Mouse (Mus musculus): ENCODE results near the gene Hs6st2. TPM values are rescaled to one million over a fixed set of nuclear protein-coding genes. Genes with fewer than 3 reads are reported as not detected.

Hs6st2 gene
- 11.4 and 11.6 TPM in 2 replicates for polyA plus RNA-seq (2014; fragmentation: Nextera tagmentation; extraction: Ambion mirVana)

- no peaks in the 10 kb centered on the region for H3K36me3 ChIP-seq (ENCODE audit: control insufficient read depth, insufficient read depth, low read length)
- 30% methylated on average over 5 of the region's 5 CpGs for WGBS
- peak within 1 kb of the TSS; percentile 75 for H3K4me2 ChIP-seq
- no peak within 1 kb of the TSS for H3K27ac ChIP-seq (ENCODE audit: low read depth, low read length)
- peaks cover 9% of the 10 kb centered on the region for H3K27me3 ChIP-seq (ENCODE audit: control insufficient read depth, insufficient read depth, low read length)
- H3K9ac ChIP-seq (ENCODE audit: low read length), result peak within 1 kb of the TSS; percentile 63
- H3K4me1 ChIP-seq (ENCODE audit: control insufficient read depth, insufficient read depth, low read length), result no peaks in the 10 kb centered on the region
- no peaks in the 10 kb centered on the region for H3K9me3 ChIP-seq (ENCODE audit: control insufficient read depth, low read length)
- ATAC-seq (ENCODE audit: low FRiP score), result no peak
- peak within 1 kb of the TSS; percentile 41 for H3K4me3 ChIP-seq (ENCODE audit: low read depth, low read length)
- no peak for DNase-seq (ENCODE audit: low spot score, missing footprints)
Measured at GRCm38 (mm10) chrX:51681756-51682155, at the start of gene Hs6st2. TSS of gene Hs6st2 (minus strand) at chrX:51681856.

GRCm38 (mm10) chrX:51714086-51714745 is 32.6 kb upstream of the Hs6st2 start:
- 81% methylated on average over 8 of the region's 8 CpGs for WGBS

GRCm38 (mm10) chrX:51712996-51713395 is 31.3 kb upstream of the Hs6st2 start:
- no peak overlapping the region for H3K4me2 ChIP-seq
- no peaks in the 10 kb centered on the region for H3K9me3 ChIP-seq (ENCODE audit: control insufficient read depth, low read length)
- H3K4me1 ChIP-seq (ENCODE audit: control insufficient read depth, insufficient read depth, low read length), result no peaks in the 10 kb centered on the region
- ATAC-seq (ENCODE audit: low FRiP score) (no peak), DNase-seq (ENCODE audit: low spot score, missing footprints) (no peak)
- no peak overlapping the region for H3K27ac ChIP-seq (ENCODE audit: low read depth, low read length)
- no peak overlapping the region for H3K9ac ChIP-seq (ENCODE audit: low read length)
- H3K27me3 ChIP-seq (ENCODE audit: control insufficient read depth, insufficient read depth, low read length), result no peaks in the 10 kb centered on the region
- no peak overlapping the region for H3K4me3 ChIP-seq (ENCODE audit: low read depth, low read length)
- 71% methylated on average over 1 of the region's 1 CpGs for WGBS
- H3K36me3 ChIP-seq (ENCODE audit: control insufficient read depth, insufficient read depth, low read length), result no peaks in the 10 kb centered on the region

More at GRCm38 (mm10) chrX:51714086-51714745, 32.6 kb upstream of the Hs6st2 start:
- Histone ChIP-seq H3K27ac (ENCODE audit: low read depth, low read length) (no peak overlapping the region), H3K4me1 (ENCODE audit: control insufficient read depth, insufficient read depth, low read length) (no peaks in the 10 kb centered on the region), H3K36me3 (ENCODE audit: control insufficient read depth, insufficient read depth, low read length) (no peaks in the 10 kb centered on the region), H3K9ac (ENCODE audit: low read length) (no peak overlapping the region), H3K4me3 (ENCODE audit: low read depth, low read length) (no peak overlapping the region), H3K9me3 (ENCODE audit: control insufficient read depth, low read length) (no peaks in the 10 kb centered on the region), H3K27me3 (ENCODE audit: control insufficient read depth, insufficient read depth, low read length) (no peaks in the 10 kb centered on the region), H3K4me2 (no peak overlapping the region)
- DNase-seq (ENCODE audit: low spot score, missing footprints) (no peak), ATAC-seq (ENCODE audit: low FRiP score) (no peak)

- H3K36me3 ChIP-seq (ENCODE audit: control insufficient read depth, insufficient read depth, low read length), result no peaks in the 10 kb centered on the region
- H3K27me3 ChIP-seq (ENCODE audit: control insufficient read depth, insufficient read depth, low read length), result no peaks in the 10 kb centered on the region
- H3K9me3 ChIP-seq (ENCODE audit: control insufficient read depth, low read length), result no peaks in the 10 kb centered on the region
- ATAC-seq (ENCODE audit: low FRiP score) (no peak), DNase-seq (ENCODE audit: low spot score, missing footprints) (no peak)
- H3K4me2 ChIP-seq, result no peak overlapping the region
- no peaks in the 10 kb centered on the region for H3K4me1 ChIP-seq (ENCODE audit: control insufficient read depth, insufficient read depth, low read length)
- no peak overlapping the region for H3K9ac ChIP-seq (ENCODE audit: low read length)
- H3K27ac ChIP-seq (ENCODE audit: low read depth, low read length), result no peak overlapping the region
- H3K4me3 ChIP-seq (ENCODE audit: low read depth, low read length), result no peak overlapping the region
- 73% methylated on average over 4 of the region's 4 CpGs for WGBS
Measured at GRCm38 (mm10) chrX:51702823-51703222, 21.2 kb upstream of the Hs6st2 start.

GRCm38 (mm10) chrX:51699079-51699478 is 17.4 kb upstream of the Hs6st2 start:
- ATAC-seq (ENCODE audit: low FRiP score) (no peak), DNase-seq (ENCODE audit: low spot score, missing footprints) (no peak)
- H3K9ac ChIP-seq (ENCODE audit: low read length), result no peak overlapping the region
- no peaks in the 10 kb centered on the region for H3K27me3 ChIP-seq (ENCODE audit: control insufficient read depth, insufficient read depth, low read length)
- no peak overlapping the region for H3K4me2 ChIP-seq
- H3K27ac ChIP-seq (ENCODE audit: low read depth, low read length), result no peak overlapping the region
- no peak overlapping the region for H3K4me3 ChIP-seq (ENCODE audit: low read depth, low read length)
- no peaks in the 10 kb centered on the region for H3K36me3 ChIP-seq (ENCODE audit: control insufficient read depth, insufficient read depth, low read length)
- 60% methylated on average over 4 of the region's 4 CpGs for WGBS
- H3K9me3 ChIP-seq (ENCODE audit: control insufficient read depth, low read length), result no peaks in the 10 kb centered on the region
- no peaks in the 10 kb centered on the region for H3K4me1 ChIP-seq (ENCODE audit: control insufficient read depth, insufficient read depth, low read length)

GRCm38 (mm10) chrX:51686048-51686949 is 4.6 kb upstream of the Hs6st2 start:
- Histone ChIP-seq H3K9ac (ENCODE audit: low read length) (no peak overlapping the region), H3K27ac (ENCODE audit: low read depth, low read length) (no peak overlapping the region), H3K36me3 (ENCODE audit: control insufficient read depth, insufficient read depth, low read length) (no peaks in the 10 kb centered on the region), H3K9me3 (ENCODE audit: control insufficient read depth, low read length) (no peaks in the 10 kb centered on the region), H3K4me2 (no peak overlapping the region), H3K27me3 (ENCODE audit: control insufficient read depth, insufficient read depth, low read length) (peaks cover 7% of the 10 kb centered on the region), H3K4me3 (ENCODE audit: low read depth, low read length) (no peak overlapping the region), H3K4me1 (ENCODE audit: control insufficient read depth, insufficient read depth, low read length) (no peaks in the 10 kb centered on the region)
- no peak for ATAC-seq (ENCODE audit: low FRiP score)
- DNase-seq (ENCODE audit: low spot score, missing footprints), result no peak
- WGBS, result 81% methylated on average over 6 of the region's 6 CpGs

GRCm38 (mm10) chrX:51684336-51685056 is 2.8 kb upstream of the Hs6st2 start:
- H3K27me3 ChIP-seq (ENCODE audit: control insufficient read depth, insufficient read depth, low read length), result peaks cover 8% of the 10 kb centered on the region

GRCm38 (mm10) chrX:51681170-51681667 is 437 bp downstream of the Hs6st2 start:
- DNase-seq (ENCODE audit: low spot score, missing footprints) (peak; percentile 92), ATAC-seq (ENCODE audit: low FRiP score) (peak; percentile 81)
- Histone ChIP-seq H3K9ac (ENCODE audit: low read length) (peak overlapping the region; percentile 63), H3K4me1 (ENCODE audit: control insufficient read depth, insufficient read depth, low read length) (no peaks in the 10 kb centered on the region), H3K27me3 (ENCODE audit: control insufficient read depth, insufficient read depth, low read length) (peaks cover 9% of the 10 kb centered on the region), H3K27ac (ENCODE audit: low read depth, low read length) (no peak overlapping the region), H3K36me3 (ENCODE audit: control insufficient read depth, insufficient read depth, low read length) (no peaks in the 10 kb centered on the region), H3K4me2 (peak overlapping the region; percentile 75), H3K4me3 (ENCODE audit: low read depth, low read length) (peak overlapping the region; percentile 41), H3K9me3 (ENCODE audit: control insufficient read depth, low read length) (no peaks in the 10 kb centered on the region)
- WGBS, result 16% methylated on average over 34 of the region's 43 CpGs

More at GRCm38 (mm10) chrX:51684336-51685056, 2.8 kb upstream of the Hs6st2 start:
- Histone ChIP-seq H3K9ac (ENCODE audit: low read length) (no peak overlapping the region), H3K4me1 (ENCODE audit: control insufficient read depth, insufficient read depth, low read length) (no peaks in the 10 kb centered on the region), H3K9me3 (ENCODE audit: control insufficient read depth, low read length) (no peaks in the 10 kb centered on the region), H3K36me3 (ENCODE audit: control insufficient read depth, insufficient read depth, low read length) (no peaks in the 10 kb centered on the region), H3K27ac (ENCODE audit: low read depth, low read length) (no peak overlapping the region), H3K4me3 (ENCODE audit: low read depth, low read length) (no peak overlapping the region), H3K4me2 (no peak overlapping the region)
- ATAC-seq (ENCODE audit: low FRiP score), result no peak
- no peak for DNase-seq (ENCODE audit: low spot score, missing footprints)
- 28% methylated on average over 3 of the region's 3 CpGs for WGBS
